Mouse (Mus musculus) heart, adult 18-20 months (tissue): Measurements from ENCODE around the gene Col4a3. TPM values are rescaled to one million over a fixed set of nuclear protein-coding genes. Genes with fewer than 3 reads are reported as not detected.

Source experiments
- DNase-seq, 2 experiments: peaks; one replicate each; pipeline ENCODE4 v3.0.0; 2021 to 2022; ENCODE audit warnings: mixed read lengths in 1 of 2
- long read RNA-seq, 2 experiments: library from polyadenylated mRNA; stranded (forward); transcript quantifications; one replicate each; pipeline ENCODE4 v2.0.0; 2021
- total RNA-seq, 2 experiments: library from RNA; stranded (reverse); gene quantifications; 2 replicates each; pipeline ENCODE4 v1.2.3; 2021

Col4a3 gene
- 1 to 10 TPM; 1.1 to 1.5 TPM for total RNA-seq
- long read RNA-seq, experiment 1, partial matches to known transcripts = 1 of 1 reads
- long read RNA-seq, experiment 1, other reads (novel, unspliced or antisense) = 0 of 1 reads
- long read RNA-seq, experiment 2 = 0 reads

DNA sequence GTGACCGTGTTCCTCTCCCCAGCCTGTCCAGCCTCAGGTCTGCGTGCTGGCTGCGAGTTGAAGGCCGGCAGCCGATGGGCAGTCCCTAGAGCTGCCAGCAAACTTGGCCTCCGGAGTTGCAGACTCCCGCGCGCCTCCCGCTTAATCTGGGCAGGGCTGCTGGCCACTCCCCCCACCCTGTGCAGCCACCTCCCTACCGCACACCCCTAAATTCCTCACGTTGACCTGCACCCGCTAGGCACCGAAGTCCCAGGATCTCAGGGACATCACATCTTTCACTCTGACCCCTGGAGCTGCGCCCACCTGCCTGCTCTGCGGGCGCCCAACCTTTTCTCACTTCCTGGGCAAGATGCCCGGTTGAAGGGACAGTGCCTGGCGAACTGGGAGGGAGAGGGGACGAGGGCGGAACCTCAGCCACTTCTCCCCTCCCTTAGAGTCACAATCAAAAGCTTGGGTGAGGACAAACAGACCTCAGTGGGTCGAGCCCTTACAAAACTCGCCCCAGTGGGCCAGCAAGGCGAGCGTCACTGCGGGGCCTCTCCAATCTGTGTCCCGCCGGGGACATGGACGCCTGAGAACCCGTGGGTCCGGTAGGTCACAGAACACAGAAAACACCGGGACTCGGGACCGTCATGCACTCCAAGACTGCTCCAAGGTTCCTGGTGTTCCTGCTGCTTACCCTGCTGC, at the start of gene Col4a3, which contains the start of gene Col4a4:
TSS of gene Col4a3 (plus strand) at position 209 of the 687 bp plus-strand sequence.
TSS of gene Col4a4 (minus strand) at position 137 of the 687 bp plus-strand sequence.
- DNase-seq = peak; percentile 73 to 76

DNA sequence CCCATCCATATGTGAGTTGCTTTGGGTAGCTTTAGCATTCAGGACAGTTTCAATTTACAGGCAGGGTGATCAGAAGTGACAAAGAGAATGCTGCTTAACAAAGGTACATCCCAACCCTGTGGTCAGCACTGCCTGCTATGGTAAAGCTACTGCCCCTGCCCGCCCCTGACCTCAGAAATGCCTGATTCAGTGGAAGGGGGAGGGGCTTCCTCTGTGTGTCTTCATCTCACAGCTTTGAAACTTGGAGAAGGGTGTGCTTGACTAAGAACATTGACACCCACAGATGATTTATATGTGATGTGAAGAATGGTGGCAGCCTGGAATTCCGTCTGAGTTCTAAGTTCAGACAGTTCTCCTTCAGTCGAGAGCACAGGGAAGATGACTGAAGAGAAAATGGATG, 48.9 kb upstream of the Col4a3 start:
- DNase-seq = no peak

DNA sequence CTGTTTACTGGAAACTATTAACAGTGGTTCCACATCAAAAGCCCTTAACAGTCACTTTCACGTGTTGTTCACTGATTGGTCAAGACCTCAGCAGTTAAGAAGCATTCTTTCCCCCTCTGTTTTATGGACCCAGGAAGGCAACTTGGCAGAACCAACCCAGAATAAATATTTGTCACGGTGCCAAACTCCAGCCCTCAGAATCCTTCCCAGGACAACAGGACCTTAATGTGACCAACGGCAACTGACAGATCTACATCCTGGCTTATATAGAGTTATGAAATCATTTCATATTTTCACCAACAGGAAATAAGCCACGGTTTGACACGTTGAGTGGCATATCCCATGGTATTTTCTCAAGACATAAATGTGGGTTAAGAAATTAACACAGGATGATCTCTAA, 46.7 kb upstream of the Col4a3 start:
- DNase-seq = no peak

DNA sequence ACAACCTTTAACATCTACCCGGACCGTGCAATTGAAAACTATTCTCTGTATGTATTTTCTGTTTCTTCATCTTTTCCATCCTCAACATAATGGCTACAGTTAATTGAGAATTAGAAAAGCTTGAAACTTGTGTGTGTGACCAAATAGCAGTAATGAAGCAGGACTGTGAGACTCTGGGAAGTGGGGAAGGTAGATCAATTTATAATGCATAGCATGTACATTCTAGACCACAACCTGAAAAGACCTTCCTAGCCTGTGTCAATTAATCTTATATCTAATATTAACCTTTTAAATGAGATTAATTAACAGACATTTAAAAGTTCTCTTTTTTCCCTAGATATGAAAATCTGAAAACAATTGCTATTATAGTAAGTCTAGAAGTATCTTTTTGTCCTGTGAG, 42.8 kb upstream of the Col4a3 start:
- DNase-seq = no peak

DNA sequence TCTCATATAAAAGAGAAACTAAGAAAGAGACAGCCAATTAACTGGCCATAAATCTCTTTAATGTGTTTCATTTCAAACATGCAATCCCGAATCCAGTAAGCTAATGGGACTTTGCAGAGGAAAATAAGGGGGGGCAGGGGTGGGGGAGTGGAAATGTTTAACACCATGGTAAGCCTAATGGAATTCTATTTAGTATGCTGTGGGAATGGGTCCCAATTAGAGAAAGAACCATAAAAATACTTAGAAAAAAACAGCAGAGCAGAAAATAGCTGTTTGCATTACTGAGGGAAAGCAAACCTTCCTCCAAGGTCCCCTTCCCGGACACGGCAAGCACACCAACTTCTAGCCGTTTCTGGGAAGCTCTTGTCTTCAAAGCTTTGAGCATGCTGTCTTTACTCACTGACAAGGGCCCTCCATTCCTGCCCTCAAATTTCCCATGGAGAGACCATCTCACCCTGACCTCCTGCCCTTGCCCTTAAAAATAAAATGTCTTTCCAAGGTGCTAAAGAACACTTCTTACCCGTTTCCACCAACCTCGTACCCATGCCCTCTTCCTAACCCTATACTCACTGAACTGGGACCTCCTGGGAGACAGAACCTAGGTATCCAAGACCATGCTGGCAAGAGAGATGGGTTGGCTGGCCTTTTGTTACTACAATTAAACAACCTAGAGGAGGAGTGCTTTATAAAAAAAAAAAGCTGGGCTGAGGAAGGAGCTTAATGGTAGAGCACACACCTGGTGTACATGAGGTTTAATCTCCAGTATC, 42.1 kb upstream of the Col4a3 start:
- DNase-seq = no peak

DNA sequence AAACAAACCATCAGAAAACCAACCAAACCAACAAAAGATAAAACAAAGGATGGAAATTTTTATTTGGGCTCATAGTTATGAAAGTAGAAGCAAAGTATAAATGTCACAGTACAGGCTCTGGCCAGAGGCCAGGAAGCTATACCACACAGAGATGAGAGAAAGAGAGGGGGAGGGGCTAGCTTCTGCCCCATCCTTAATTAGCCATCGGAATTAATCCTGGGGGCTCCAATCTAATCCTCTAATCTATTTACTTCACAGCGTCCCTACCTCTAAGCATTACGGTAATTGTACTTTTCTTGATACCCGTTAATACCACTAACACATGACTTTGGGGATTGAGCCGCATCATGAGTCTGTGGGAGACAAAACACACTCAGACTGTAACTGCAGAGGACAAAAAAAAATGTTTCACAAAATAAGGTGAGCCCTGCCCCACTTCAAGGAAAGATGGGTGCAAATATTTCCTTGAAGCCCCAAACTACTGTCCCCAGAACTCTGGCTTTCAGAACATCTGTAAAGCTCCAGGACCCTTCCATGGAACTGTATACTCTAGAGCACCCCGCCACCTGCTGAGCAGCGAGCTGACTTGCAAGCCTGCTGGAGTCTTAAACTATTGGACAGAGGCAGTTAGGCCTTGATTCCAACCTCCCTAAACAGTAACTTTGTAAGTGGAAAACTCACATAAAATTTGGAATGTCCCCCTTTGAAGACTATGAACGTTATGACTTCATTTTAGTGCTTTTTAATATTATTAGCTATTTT, 41.3 kb upstream of the Col4a3 start:
- DNase-seq = no peak

DNA sequence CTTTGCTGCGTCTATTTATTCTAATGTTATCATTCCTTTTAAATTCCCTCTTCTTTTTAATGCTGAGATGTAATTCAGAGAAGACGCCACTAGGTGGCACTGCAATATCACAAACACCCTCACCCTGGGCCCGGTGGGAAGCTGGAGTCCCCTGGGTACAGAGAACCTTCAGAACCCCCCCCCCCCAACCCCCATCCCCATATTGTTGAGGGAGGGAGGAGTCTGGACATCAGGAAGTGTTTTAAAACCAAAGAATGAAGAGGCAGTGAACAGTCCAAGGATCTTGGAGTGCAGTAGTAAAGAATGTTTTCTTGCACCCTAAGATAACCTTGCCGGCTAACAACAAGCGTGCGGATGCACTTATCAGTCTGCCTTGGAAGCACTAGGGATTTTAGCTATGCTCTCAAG, 32.3 kb upstream of the Col4a3 start:
- DNase-seq = peak; percentile 16 to 44

DNA sequence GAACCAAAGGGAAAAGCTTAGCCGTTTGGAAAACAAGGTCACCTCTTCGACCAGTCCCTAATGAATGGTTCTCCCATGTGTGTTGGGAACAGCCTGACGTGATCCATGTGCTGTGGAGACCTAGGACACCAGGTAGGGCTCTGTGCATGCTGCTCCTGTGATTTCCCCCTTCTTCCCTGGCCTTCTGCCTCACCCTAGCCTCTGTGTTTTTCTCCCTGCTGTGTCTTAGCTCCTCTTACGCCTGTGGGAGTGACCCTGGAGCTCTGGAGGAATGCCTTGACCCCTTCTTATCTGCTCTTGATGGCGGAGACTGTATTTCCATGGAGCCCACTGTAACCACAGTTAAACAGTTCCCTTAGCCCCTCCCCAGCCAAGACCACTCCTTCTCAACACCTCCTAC, 31.8 kb upstream of the Col4a3 start:
- no peak for DNase-seq

DNA sequence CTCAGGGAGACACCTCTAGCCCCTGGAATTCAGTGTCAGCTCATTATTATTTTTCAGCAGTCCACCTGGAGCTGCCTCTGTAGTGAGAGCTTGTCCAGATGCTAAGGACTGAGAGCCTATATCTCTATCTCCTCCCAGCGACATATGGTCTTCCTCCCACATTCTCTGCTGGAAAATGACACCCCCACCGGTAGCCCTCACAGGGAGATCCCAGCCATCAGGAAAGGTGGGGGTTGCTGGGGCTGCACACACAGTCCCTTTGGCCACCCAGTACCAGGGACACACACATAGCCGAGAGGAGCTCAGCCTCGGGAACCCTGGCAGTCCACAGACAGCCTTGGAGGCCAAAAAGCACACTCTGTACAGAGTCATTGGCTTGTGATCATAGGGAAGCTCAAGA, 26.5 kb upstream of the Col4a3 start:
- DNase-seq = no peak

DNA sequence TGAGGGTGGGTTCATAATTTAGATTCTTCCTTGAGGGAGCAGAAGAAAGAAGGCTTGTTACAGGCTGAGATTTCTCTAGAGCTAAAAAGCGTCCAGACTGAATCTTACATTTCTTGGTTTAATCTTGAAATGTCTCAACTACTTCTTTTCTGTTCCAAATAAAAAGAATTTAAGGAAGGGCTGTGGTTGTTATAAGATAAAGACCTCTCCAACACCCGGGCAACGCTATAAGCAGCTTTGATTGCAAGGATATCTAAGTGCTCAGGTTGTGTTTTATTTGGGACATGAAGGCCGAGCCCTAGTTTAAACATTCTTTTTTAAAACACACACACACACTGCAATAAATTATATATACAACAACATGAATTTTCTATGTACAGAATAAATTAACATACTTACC, 17.3 kb upstream of the Col4a3 start:
- no peak for DNase-seq

DNA sequence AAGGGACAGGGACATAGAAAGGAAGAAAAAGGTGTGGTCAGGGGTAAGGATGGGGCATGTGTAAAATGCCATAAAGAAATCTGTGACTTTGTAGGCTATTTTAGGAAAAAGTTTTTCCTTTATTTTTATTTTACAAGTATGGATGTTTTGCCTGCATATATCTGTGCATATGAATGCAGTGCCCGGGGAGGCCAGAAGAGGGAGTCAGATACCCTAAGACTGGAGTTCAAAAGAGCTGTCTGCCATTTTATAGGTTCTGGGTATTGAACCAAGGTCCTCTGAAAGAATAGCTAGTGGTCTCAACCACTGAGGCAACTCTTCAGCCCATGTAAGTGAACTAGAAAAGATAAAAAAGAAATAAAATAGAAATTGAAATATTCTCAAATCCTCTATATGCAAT, 15.0 kb upstream of the Col4a3 start:
- DNase-seq = peak in 1 of 2 experiments; percentile 58

DNA sequence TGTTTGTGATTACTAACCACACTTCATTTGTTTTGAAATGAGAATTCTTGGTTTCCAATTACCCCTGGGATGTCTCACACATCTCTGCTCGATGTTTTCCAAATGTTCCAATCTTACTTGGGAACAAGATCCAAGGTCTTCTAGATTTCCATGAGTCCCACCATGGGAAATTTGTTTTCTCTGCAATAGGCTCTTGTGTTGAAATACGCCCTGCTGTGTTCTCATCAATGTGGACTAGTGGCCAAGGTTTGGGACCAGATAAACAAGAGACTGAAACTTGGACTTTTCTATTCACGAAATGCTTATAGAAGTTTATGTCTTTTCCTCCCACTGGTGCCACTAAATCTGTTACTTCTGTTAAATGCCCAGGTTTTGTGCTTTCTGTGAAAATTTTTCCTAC, 11.0 kb upstream of the Col4a3 start:
- DNase-seq = peak; percentile 43 to 54

DNA sequence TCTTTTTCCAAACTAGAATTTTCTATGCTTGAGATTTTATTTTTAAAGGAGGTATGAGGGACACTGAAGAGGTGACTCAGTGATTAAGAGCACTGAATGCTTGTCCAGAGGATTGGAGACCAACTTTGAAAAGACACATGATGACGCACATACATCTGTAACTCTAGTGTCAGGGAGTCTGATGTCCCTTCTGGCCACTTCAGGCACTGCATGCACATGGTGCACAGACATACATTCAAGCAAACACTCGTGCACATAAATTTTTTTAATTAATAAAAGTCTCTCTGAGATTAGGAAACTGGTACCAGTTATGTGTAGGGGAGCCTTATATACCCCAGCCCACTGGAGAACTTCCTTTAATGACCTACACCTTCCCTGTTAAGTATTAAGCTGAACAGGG, 10.5 kb upstream of the Col4a3 start:
- no peak for DNase-seq

DNA sequence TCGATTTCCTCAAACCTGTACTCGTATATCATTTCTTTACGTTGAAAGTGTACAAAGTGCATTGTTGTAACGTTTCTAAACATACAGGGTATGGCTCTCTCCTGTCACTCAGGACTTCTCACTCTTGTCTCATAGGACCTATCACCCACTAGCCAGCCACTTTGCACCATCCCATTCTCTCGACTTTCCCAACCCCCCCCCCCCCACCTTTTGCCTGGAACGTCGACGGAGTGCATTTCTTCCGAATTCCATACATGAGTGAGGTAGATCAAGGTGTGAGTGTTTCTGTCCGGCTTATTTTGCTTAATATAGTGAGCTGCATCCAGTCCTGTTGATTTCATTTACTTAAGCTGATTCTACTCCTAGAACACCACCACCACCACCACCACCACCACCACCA, 9.4 kb upstream of the Col4a3 start:
- DNase-seq = no peak

DNA sequence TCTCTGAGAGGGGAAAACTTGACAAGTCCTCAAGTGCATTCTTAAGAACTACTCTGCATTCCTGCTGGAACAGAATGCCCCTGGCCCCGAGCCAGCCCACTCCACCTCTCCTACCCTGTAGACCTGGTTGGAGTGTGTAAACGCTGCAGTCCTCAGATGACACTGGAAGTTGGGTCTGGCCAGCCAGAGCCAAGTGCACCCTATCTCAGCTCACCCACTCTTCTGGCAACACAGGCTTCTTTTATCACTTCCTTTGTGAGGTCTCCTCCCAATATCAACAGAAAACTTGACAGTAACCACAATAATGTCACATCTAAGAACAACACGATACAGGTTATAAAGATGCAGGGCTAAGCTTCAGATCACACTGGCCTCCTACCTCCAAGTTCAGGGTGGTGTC, 8.8 kb upstream of the Col4a3 start:
- DNase-seq = peak; percentile 65 to 73

DNA sequence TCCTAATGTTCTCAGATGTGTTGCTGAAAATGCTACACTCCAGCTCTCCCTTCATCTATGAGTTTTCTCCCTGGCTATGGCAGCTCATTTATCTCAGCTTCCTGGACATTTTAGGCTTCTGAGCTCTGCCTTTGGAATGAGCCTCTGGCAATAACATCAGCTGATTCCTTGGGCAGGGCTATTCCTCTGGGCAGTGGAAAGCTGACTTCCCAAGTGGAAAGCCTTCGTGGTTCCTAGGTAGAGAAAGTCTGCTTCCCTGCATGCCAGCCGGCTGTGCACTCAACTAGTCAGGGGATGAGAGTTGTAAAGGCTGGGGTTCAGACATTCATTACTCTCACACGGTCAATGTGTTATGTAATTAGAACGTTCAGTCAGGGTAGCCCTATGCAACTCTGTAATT, 8.4 kb upstream of the Col4a3 start:
- peak; percentile 53 to 55 for DNase-seq

DNA sequence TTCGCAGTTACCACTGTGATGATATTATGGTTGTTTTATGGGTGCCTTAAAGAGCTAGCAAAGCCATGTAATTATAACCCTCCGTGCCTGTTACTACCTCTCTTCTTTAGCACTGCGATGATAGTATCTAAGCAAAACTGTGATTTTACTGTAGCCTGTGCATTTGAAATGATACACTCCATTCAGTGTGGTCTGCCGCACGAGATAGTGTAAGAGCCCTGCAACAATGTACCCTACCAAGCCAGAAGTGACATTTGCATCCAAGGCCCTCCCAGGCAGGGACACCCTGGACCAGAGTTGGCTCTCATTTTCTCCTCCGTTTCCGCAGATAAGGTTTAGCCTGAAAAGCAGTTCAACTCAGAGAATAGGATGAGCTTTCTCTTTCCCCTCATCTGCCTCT, 740 bp upstream of the Col4a3 start:
- peak; percentile 27 to 35 for DNase-seq

DNA sequence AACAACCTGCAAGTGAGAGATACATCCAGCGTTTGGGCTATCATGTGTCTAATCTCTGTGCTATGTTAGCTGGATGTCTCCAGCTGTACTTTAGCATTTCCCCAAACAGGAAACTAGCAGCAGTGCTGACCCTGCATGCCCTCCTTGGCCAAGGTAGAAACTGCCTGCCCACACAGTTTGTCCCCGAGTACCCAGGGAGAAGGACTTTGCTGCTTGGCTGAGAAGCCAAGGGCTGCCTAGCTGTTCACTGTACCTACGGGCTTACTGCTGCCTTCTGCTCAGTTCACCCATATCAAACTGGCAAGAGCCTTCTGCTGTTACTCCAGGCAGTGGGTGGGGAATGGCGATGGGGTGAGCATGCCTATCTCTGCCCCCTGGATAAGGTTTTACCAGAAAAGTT, 3.5 kb downstream of the Col4a3 start:
- DNase-seq = no peak

DNA sequence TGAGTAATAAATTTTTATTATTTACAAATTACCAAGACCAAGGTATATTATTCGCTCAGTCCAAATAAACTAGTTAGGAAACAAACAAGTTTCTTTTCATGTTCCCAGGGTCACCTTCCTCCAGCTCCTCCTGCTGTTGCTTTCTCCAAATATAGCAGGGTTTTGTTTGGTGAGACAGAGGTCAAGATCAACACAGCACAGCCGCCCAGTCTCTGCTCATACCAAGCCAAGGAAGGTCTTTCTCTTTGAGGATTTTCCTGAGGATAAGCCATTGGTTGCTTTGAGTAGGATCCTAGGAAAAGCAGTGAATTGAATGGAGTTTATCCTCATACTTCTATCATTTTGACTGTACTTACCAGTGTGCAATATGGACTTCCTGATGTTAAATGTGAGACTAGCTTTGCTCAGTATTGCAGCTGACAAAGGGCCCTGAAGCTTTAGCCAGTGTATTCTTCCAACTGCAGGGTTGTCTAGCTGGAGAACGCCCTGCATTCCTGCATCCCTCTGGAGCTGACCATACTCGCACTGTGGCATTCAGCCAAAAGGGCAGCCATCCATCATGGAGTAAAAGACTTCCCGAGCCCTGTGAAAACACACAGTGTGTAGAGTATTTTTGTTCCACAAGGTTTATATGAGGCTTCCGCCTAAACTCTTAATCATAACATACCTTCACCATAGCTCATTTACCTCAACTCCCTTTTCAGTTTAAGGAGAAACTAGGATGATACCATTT, 10.3 kb downstream of the Col4a3 start:
- DNase-seq = peak; percentile 42 to 55

DNA sequence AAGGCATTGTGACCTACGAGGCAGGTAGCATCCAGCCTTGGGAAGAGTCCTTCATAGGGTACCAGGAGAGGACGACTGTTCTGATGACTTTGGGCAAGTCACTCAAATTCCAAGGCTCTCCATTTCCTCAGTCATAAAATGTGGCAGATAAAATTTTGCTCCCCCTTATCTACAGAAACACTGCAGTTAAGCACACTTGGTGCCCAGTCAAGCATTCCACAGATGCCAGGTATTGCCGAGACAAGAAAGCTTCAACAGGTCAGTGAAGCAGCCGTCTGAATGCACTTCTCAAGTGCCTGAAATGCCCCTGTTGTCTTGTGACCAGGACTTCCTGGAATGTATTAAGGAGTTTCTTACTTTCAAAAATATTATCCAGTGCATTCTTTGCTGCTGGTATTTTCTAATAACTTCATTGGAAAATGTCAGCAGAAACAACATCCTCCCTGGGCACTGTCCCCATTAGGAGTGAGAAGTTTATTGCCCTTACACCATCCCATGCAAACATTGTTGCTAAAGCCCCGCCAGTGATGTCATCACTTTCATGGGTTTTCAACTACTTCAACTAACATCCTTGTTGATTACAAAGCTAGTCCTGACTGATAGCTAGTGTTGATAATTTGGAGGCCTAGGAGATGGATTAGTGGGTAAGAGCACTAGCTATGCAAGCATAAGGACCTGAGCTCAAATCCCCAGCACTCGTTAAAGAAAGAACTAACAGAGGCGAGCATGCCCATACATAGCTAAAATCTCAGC, 16.7 kb downstream of the Col4a3 start:
- DNase-seq = no peak

DNA sequence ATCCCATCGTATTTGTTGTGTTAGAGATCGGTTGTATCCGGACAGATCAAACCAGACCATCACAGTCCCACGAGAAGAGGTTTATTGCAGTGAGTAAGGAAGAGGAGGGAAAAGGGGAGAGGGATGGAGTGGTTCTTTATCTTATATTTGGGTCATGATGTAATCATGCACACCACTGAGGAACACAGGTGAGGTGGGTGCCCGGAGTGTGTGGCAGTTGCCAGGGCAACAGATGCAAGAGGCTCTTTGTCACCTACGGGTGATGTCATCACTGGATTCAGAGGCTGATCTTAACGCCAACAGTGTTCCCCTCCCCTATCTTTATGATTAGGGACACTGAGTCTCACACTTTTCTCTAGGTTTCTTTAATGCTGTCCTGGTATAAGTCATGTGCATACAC, 18.6 kb downstream of the Col4a3 start:
- DNase-seq = no peak
